Mouse (Mus musculus): ENCODE measurements around the gene Eif2s3x. TPM values are rescaled to one million over a fixed set of nuclear protein-coding genes. Genes with fewer than 3 reads are reported as not detected.
"Not testable (repeated sequence)": the region's sequence is repeated elsewhere in the genome, so short reads cannot be mapped to it uniquely, and the experiment has no call there.

The Eif2s3x gene
- polyA plus RNA-seq, 1 experiment from 2014 or later: 58.7 TPM

GRCm38 (mm10) chrX:94197789-94198188 lies 14.9 kb downstream of the Eif2s3x start:
- WGBS: 76% methylated on average over 5 of the region's 5 CpGs
- Histone ChIP-seq H3K27ac (replicated peaks; ENCODE audit: low read depth, low read length) (no peak overlapping the region), H3K4me1 (ENCODE audit: control insufficient read depth, insufficient read depth, low read length) (no peaks in the 10 kb centered on the region), H3K9ac (ENCODE audit: low read depth, low read length) (no peak overlapping the region), H3K4me3 (ENCODE audit: low read depth, low read length) (no peak overlapping the region), H3K9me3 (ENCODE audit: control insufficient read depth, low read length) (no peaks in the 10 kb centered on the region), H3K27me3 (replicated peaks; ENCODE audit: control insufficient read depth, insufficient read depth, low read length) (no peaks in the 10 kb centered on the region), H3K4me2 (ENCODE audit: low read depth, low read length) (no peak overlapping the region), H3K36me3 (ENCODE audit: control insufficient read depth, insufficient read depth, low read length) (peaks cover 92% of the 10 kb centered on the region)
- ATAC-seq (ENCODE audit: low read depth): no peak
- DNase-seq (ENCODE audit: low spot score): no peak

GRCm38 (mm10) chrX:94193901-94194300 lies 18.8 kb downstream of the Eif2s3x start:
- H3K27ac ChIP-seq (replicated peaks; ENCODE audit: low read depth, low read length); DNase-seq (ENCODE audit: low spot score): not testable (repeated sequence)
- H3K36me3 ChIP-seq (ENCODE audit: control insufficient read depth, insufficient read depth, low read length): peaks cover 73% of the 10 kb centered on the region

GRCm38 (mm10) chrX:94185156-94185555 lies 27.5 kb downstream of the Eif2s3x start:
- no peaks in the 10 kb centered on the region for H3K4me1 ChIP-seq (ENCODE audit: control insufficient read depth, insufficient read depth, low read length)
- H3K9me3 ChIP-seq (ENCODE audit: control insufficient read depth, low read length): no peaks in the 10 kb centered on the region
- ATAC-seq (ENCODE audit: low read depth) (no peak), DNase-seq (ENCODE audit: low spot score) (peak; percentile 18)
- no peak overlapping the region for H3K9ac ChIP-seq (ENCODE audit: low read depth, low read length)
- no peak overlapping the region for H3K4me2 ChIP-seq (ENCODE audit: low read depth, low read length)
- no peak overlapping the region for H3K4me3 ChIP-seq (ENCODE audit: low read depth, low read length)
- no peak overlapping the region for H3K27ac ChIP-seq (replicated peaks; ENCODE audit: low read depth, low read length)
- H3K36me3 ChIP-seq (ENCODE audit: control insufficient read depth, insufficient read depth, low read length): no peaks in the 10 kb centered on the region
- H3K27me3 ChIP-seq (replicated peaks; ENCODE audit: control insufficient read depth, insufficient read depth, low read length): peaks cover 6% of the 10 kb centered on the region; the same call in 1 of the 2 replicates
- WGBS: 42% methylated on average over 1 of the region's 1 CpGs

More at GRCm38 (mm10) chrX:94193901-94194300, 18.8 kb downstream of the Eif2s3x start:
- H3K9me3 ChIP-seq (ENCODE audit: control insufficient read depth, low read length); H3K4me2 ChIP-seq (ENCODE audit: low read depth, low read length); ATAC-seq (ENCODE audit: low read depth); H3K27me3 ChIP-seq (replicated peaks; ENCODE audit: control insufficient read depth, insufficient read depth, low read length); H3K4me3 ChIP-seq (ENCODE audit: low read depth, low read length); H3K9ac ChIP-seq (ENCODE audit: low read depth, low read length); H3K4me1 ChIP-seq (ENCODE audit: control insufficient read depth, insufficient read depth, low read length): not testable (repeated sequence)
- 78% methylated on average over 4 of the region's 4 CpGs for WGBS

GRCm38 (mm10) chrX:94183814-94184213 lies 28.8 kb downstream of the Eif2s3x start:
- Histone ChIP-seq H3K4me1 (ENCODE audit: control insufficient read depth, insufficient read depth, low read length) (no peaks in the 10 kb centered on the region), H3K4me3 (ENCODE audit: low read depth, low read length) (no peak overlapping the region), H3K27ac (replicated peaks; ENCODE audit: low read depth, low read length) (no peak overlapping the region), H3K9ac (ENCODE audit: low read depth, low read length) (no peak overlapping the region), H3K4me2 (ENCODE audit: low read depth, low read length) (no peak overlapping the region), H3K9me3 (ENCODE audit: control insufficient read depth, low read length) (no peaks in the 10 kb centered on the region), H3K36me3 (ENCODE audit: control insufficient read depth, insufficient read depth, low read length) (no peaks in the 10 kb centered on the region), H3K27me3 (replicated peaks; ENCODE audit: control insufficient read depth, insufficient read depth, low read length) (peaks cover 6% of the 10 kb centered on the region; the same call in 1 of the 2 replicates)
- 0% methylated on average over 1 of the region's 3 CpGs for WGBS
- DNase-seq (ENCODE audit: low spot score) (no peak), ATAC-seq (ENCODE audit: low read depth) (no peak)

- WGBS: 2% methylated on average over 29 of the region's 55 CpGs
Measured at GRCm38 (mm10) chrX:94177715-94178340, 34.8 kb downstream of the Eif2s3x start.

GRCm38 (mm10) chrX:94169348-94169747 lies 43.3 kb downstream of the Eif2s3x start:
- H3K27ac ChIP-seq (replicated peaks; ENCODE audit: low read depth, low read length): no peak overlapping the region
- no peak overlapping the region for H3K4me3 ChIP-seq (ENCODE audit: low read depth, low read length)
- 78% methylated on average over 6 of the region's 6 CpGs for WGBS
- H3K9me3 ChIP-seq (ENCODE audit: control insufficient read depth, low read length): no peaks in the 10 kb centered on the region
- ATAC-seq (ENCODE audit: low read depth): no peak
- H3K4me2 ChIP-seq (ENCODE audit: low read depth, low read length): no peak overlapping the region
- DNase-seq (ENCODE audit: low spot score): no peak
- no peaks in the 10 kb centered on the region for H3K36me3 ChIP-seq (ENCODE audit: control insufficient read depth, insufficient read depth, low read length)
- H3K27me3 ChIP-seq (replicated peaks; ENCODE audit: control insufficient read depth, insufficient read depth, low read length): peaks cover 30% of the 10 kb centered on the region
- H3K9ac ChIP-seq (ENCODE audit: low read depth, low read length): no peak overlapping the region
- H3K4me1 ChIP-seq (ENCODE audit: control insufficient read depth, insufficient read depth, low read length): no peaks in the 10 kb centered on the region

More at GRCm38 (mm10) chrX:94177715-94178340, 34.8 kb downstream of the Eif2s3x start:
- Histone ChIP-seq H3K4me2 (ENCODE audit: low read depth, low read length) (peak overlapping the region; percentile 50), H3K36me3 (ENCODE audit: control insufficient read depth, insufficient read depth, low read length) (no peaks in the 10 kb centered on the region), H3K9ac (ENCODE audit: low read depth, low read length) (peak overlapping the region; percentile 70), H3K4me3 (ENCODE audit: low read depth, low read length) (peak overlapping the region; percentile 49), H3K27me3 (replicated peaks; ENCODE audit: control insufficient read depth, insufficient read depth, low read length) (0 out of 2 replicates have a peak, but pooled peaks cover 8% of the 10 kb centered on the region), H3K27ac (replicated peaks; ENCODE audit: low read depth, low read length) (peak overlapping the region; percentile 97), H3K9me3 (ENCODE audit: control insufficient read depth, low read length) (no peaks in the 10 kb centered on the region), H3K4me1 (ENCODE audit: control insufficient read depth, insufficient read depth, low read length) (no peaks in the 10 kb centered on the region)
- ATAC-seq (ENCODE audit: low read depth) (peak; percentile 98), DNase-seq (ENCODE audit: low spot score) (peak; percentile 97)

- DNase-seq (ENCODE audit: low spot score) (no peak), ATAC-seq (ENCODE audit: low read depth) (no peak)
- Histone ChIP-seq H3K9me3 (ENCODE audit: control insufficient read depth, low read length) (no peaks in the 10 kb centered on the region), H3K4me2 (ENCODE audit: low read depth, low read length) (no peak overlapping the region), H3K4me1 (ENCODE audit: control insufficient read depth, insufficient read depth, low read length) (no peaks in the 10 kb centered on the region), H3K4me3 (ENCODE audit: low read depth, low read length) (no peak overlapping the region), H3K9ac (ENCODE audit: low read depth, low read length) (no peak overlapping the region), H3K27ac (replicated peaks; ENCODE audit: low read depth, low read length) (no peak overlapping the region), H3K36me3 (ENCODE audit: control insufficient read depth, insufficient read depth, low read length) (no peaks in the 10 kb centered on the region), H3K27me3 (replicated peaks; ENCODE audit: control insufficient read depth, insufficient read depth, low read length) (peaks cover 60% of the 10 kb centered on the region)
- 43% methylated on average over 11 of the region's 11 CpGs for WGBS
Measured at GRCm38 (mm10) chrX:94152251-94152830, 60.3 kb downstream of the Eif2s3x start.

- Histone ChIP-seq H3K27ac (replicated peaks; ENCODE audit: low read depth, low read length) (no peak overlapping the region), H3K9me3 (ENCODE audit: control insufficient read depth, low read length) (no peaks in the 10 kb centered on the region), H3K4me3 (ENCODE audit: low read depth, low read length) (no peak overlapping the region), H3K9ac (ENCODE audit: low read depth, low read length) (no peak overlapping the region), H3K4me1 (ENCODE audit: control insufficient read depth, insufficient read depth, low read length) (no peaks in the 10 kb centered on the region), H3K36me3 (ENCODE audit: control insufficient read depth, insufficient read depth, low read length) (no peaks in the 10 kb centered on the region), H3K27me3 (replicated peaks; ENCODE audit: control insufficient read depth, insufficient read depth, low read length) (peaks cover 63% of the 10 kb centered on the region), H3K4me2 (ENCODE audit: low read depth, low read length) (no peak overlapping the region)
- DNase-seq (ENCODE audit: low spot score) (no peak), ATAC-seq (ENCODE audit: low read depth) (no peak)
- WGBS: 80% methylated on average over 19 of the region's 19 CpGs
Measured at GRCm38 (mm10) chrX:94150471-94150870, 62.2 kb downstream of the Eif2s3x start.
